Mouse (Mus musculus): Measurements from ENCODE around the gene 1810013L24Rik.

The 1810013L24Rik gene

DNA sequence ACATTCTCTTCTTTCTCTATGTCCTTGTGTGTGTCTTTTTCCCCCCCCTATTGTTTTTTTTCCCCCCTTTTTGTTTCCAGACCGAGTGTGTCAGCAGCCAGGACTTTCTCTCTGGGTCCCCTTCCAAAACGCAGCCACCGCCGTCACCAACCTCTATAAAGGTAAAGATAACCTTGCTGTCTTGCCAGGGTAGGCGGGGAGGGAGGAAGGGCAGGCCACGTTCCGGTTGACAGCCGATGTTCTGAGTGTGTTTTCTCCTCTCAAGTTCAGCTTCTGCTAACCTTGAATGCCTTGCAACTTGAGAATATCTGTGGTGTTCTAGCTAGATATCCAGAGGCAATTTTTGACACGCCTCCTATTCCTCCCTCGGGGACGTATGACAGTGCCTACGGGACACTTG, 1.3 kb downstream of the 1810013L24Rik start:
- no peak for DNase-seq (ENCODE audit: extremely low read depth, insufficient read length, low spot score)

DNA sequence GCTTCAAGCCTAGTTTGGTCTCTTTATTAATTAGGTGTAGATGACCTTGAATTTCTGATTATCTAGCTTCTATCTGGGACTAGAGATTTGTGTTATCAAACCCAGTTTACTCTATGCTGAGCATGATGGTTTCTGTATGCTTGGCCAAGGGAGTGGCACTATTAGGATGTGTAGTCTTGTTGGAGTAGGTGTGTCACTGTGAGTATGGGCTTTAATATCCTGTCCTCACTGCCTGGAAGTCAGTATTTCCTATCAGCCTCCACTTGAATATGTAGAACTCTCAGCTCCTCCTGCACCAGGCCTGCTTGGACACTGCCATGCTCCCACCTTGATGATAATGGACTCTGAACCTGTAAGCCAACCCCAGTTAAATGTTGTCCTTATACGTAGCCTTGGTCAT, 7.0 kb downstream of the 1810013L24Rik start:
- DNase-seq (ENCODE audit: extremely low read depth, insufficient read length, low spot score): no peak

DNA sequence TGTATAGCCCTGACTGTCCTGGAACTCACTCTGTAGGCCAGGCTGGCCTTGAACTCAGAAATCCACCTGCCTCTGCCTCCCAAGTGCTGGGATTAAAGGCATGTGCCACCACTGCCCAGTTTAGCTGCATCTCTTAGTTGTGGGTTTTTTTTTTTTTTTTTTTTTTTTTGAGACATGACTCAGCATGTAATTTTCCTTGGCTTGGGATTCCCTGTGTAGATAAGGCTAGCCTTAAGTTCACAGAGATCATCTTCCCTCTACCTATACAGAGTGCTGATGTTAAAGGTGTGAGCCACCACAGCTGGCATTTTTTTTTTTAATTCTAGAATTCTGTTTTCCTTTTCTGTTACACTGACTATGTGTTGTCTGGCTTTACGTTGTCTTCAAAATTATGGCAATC, 7.7 kb downstream of the 1810013L24Rik start:
- no peak for DNase-seq (ENCODE audit: extremely low read depth, insufficient read length, low spot score)

- no peak for DNase-seq (ENCODE audit: extremely low read depth, insufficient read length, low spot score)
Measured at GRCm38 (mm10) chr16:8838921-8839320, 9.0 kb downstream of the 1810013L24Rik start.

- no peak for DNase-seq (ENCODE audit: extremely low read depth, insufficient read length, low spot score)
Measured at GRCm38 (mm10) chr16:8840557-8840956, 10.7 kb downstream of the 1810013L24Rik start.

- DNase-seq (ENCODE audit: extremely low read depth, insufficient read length, low spot score): no peak
Measured at GRCm38 (mm10) chr16:8842962-8843361, 13.1 kb downstream of the 1810013L24Rik start.

- no peak for DNase-seq (ENCODE audit: extremely low read depth, insufficient read length, low spot score)
Measured at GRCm38 (mm10) chr16:8843580-8844175, 13.8 kb downstream of the 1810013L24Rik start.

DNA sequence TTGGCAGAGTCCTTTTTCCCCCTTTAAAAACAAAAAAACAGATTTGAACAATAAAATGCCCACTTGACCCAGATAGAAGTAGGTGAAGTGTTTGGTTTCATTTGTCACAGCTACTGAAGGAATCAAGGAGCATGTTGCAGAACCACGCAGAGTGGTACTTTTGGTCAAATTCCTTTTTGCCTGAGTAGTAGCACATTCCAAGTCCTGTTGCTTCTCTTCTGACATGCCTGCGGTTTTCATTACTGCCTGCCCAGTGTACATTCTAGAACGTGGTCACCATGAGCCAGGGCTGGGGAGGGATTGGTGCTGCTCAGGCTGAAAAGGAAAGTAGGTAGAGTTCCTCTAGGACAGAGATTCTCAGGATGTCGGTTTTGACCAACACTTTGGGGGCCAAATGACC, 16.1 kb downstream of the 1810013L24Rik start:
- DNase-seq (ENCODE audit: extremely low read depth, insufficient read length, low spot score): peak; percentile 70

DNA sequence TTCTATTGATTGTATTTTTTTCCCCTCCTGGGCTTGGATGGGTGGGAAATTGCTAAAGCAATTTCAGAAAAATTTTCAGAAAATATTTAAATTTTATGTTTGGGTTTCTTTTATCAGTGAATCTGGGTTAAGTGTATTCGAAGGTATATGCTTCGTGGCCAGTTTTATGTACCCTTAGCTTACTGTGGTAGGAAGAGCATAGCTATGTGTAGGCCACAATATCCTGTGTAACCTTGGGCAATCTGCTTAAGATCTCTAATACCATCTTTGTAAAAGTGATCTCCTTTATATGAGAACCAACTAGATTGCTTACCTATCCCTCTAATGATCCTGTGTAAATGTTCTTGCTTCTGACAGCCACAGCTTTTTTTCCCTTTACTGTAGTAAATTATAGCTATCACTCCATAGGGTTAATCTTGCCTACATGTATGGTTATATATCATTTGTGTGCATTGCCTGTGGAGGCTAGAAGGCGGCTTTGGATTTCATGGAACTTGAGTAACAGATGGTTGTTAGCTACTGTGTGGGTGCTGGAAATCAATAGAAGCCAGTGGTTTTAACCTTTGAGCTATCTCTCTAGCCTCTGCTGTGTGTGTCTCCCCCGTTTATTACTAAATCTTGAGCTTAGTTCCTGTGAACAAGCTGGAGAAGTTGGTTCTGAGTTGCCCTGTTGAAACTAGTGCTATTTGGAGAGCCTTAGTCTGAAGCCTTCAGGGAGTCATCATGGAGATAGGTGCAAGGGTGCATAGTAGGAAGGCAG, 18.6 kb downstream of the 1810013L24Rik start:
- no peak for DNase-seq (ENCODE audit: extremely low read depth, insufficient read length, low spot score)

DNA sequence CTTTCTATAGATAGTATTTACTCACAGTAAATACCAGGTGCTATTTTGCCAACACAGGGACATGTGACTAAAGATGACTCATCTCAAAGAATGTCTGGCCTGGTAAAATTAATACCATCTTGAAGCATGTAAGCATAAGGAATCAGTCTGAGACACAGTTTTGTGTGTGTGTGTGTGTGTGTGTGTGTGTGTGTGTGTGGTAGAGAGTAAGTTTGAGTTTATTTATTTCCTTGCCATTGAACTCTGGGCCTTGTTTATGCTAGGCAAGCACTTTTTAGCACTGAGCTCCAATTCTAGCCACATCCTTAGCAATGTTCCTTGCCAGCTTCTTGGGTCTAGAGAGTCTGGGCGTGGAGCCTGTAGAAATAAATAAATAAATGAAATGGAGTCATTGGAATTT, 20.0 kb downstream of the 1810013L24Rik start:
- DNase-seq (ENCODE audit: extremely low read depth, insufficient read length, low spot score): peak; percentile 86

DNA sequence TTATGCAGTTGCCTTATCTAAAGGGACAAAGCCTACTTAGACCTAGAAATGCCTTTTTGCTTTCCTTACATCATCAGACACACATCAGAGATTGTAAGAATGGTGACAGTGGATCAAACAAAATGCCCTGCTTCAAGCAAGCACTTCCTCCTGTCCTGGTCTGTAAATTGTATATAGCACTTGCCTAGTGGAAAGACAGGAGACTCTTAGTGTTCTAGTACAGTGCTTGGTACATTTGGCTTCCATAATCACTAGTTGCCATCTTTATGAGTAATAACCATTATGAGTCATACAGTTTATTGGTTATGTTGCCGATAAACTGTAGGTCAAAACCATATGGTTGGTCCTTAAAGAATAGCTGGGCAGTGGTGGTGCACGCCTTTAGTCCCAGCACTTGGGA, 25.2 kb downstream of the 1810013L24Rik start:
- no peak for DNase-seq (ENCODE audit: extremely low read depth, insufficient read length, low spot score)

GRCm38 (mm10) chr16:8856820-8857219, 26.9 kb downstream of the 1810013L24Rik start:
- no peak for DNase-seq (ENCODE audit: extremely low read depth, insufficient read length, low spot score)

- DNase-seq (ENCODE audit: extremely low read depth, insufficient read length, low spot score): peak; percentile 83
Measured at GRCm38 (mm10) chr16:8862336-8862987, 32.6 kb downstream of the 1810013L24Rik start.

DNA sequence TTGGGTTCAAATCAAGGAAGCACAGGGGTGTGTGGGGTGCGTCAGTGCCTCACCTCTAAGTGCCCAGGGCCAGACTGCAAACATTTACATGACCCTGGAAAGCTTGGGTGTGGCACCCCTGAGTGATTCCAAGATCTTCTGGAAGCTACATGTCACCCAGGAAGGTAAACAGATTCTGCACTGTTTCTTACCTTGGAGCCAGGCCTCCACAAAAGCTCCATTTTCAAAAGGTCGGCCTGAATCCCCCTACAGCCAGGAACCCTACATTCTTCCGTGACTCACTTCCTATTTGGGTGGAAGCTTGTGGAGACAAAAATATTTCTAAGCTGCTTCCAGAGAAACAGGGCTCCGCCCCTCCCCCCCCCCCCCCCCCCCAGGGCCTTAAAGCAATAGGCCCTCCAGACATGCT, 34.3 kb downstream of the 1810013L24Rik start:
- peak; percentile 66 for DNase-seq (ENCODE audit: extremely low read depth, insufficient read length, low spot score)

DNA sequence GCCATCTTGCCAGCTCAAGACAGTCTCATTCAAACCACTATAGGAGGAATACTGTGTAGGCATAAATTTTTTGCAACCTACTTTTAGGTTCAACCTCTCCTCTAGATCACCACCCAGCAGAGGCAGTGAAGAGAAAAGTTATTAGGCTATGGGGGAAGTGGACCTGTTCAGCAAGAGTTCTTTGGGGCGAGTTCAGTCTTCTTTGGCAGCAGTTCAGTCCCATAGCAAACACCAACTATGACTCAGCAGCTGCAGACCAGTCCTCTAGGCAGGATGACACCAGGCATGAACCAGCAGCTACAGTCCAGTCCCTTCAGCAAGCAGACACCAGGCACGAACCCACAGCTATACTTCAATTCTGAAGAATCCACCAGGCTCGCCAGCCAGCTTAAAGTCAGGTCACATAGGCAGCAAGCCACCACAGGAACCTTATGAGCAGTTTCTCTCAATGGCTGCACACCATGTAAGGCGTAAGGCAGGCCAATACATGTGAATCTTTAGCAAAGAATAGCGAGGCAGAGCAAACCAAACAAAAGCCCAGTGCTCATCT, 37.6 kb downstream of the 1810013L24Rik start:
- peak; percentile 56 for DNase-seq (ENCODE audit: extremely low read depth, insufficient read length, low spot score)

DNA sequence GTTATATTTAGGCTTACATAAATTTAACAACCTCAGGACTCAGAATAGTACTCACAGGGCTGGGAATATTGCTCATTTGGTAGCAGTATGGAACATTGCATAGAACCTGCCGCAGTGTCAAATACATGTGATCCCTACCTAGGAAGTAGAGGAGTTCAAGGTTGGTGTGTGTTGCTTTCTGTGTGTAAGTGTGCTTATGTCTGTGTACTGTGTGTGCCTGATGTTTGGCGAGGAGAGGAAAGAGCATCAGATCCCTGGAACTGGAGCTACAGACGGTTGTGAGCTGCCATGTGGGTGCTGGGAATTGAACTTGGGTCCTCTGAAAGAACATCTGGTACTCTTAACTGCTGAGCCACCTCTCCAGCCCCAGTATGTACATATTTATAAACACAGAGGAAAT, 38.6 kb downstream of the 1810013L24Rik start:
- no peak for DNase-seq (ENCODE audit: extremely low read depth, insufficient read length, low spot score)

GRCm38 (mm10) chr16:8869715-8870114, 39.8 kb downstream of the 1810013L24Rik start:
- peak; percentile 45 for DNase-seq (ENCODE audit: extremely low read depth, insufficient read length, low spot score)

DNA sequence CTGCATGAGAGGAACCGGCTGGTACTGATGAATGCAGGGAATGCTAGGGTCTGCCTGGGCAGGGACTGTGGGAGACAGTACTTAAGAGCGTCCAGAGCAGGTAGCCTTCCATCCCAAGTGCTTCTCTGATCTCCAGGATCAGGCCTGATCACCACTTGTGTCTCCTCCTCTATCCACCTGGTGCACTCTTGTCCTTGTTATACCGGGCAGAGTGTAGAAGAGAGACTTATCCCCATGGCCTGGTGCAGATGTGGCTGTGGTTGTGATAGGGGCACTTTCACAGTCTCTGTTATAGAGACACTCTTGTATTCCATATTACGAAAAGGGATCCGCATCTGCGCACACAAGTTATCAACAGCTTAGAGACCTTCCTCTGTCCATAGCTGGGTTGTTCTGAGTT, 41.5 kb downstream of the 1810013L24Rik start:
- DNase-seq (ENCODE audit: extremely low read depth, insufficient read length, low spot score): no peak

- no peak for DNase-seq (ENCODE audit: extremely low read depth, insufficient read length, low spot score)
Measured at GRCm38 (mm10) chr16:8872019-8872418, 42.1 kb downstream of the 1810013L24Rik start.

DNA sequence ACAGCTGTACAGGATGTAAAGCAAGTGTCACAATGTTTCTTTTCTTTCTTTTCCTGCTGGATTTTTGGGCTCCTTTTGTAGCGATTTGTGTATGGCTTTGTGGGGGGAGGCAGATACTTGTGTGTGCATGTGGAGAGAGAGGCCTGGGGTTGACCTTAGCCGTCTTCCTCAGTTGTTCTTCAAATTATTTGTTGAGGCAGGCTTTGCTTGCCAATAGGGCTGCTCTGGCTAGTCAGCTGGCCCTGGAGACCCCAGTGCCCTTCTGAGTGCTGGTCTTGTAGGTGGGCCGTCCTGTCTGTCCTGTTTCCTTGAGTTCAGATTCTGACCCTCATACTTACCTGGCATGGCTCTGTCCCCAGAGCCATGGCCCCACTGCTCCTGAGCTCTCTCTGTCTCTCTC, 42.6 kb downstream of the 1810013L24Rik start:
- no peak for DNase-seq (ENCODE audit: extremely low read depth, insufficient read length, low spot score)

DNA sequence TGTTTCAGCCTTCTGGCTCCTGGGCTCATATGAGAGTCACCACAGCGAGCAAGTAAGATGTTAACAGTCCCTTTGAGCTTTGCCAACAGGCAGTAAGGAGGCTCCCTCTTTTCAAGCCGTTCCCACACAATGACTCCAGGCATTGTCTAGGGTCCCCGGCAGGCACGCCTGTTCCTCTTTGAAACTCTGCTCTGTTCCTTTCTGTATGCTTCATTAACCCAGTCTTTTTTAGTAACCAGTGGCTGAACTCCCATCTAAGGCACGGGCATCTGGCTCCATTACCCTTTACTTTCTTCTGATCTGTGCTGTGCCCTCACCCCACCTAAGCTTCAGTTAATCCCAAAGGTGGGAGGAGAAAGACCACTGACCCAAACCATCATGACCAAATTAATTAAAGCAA, 50.2 kb downstream of the 1810013L24Rik start:
- no peak for DNase-seq (ENCODE audit: extremely low read depth, insufficient read length, low spot score)

Measured in 3134 (cell line).